Mouse (Mus musculus) lung, embryonic 14.5 days (tissue): ENCODE results near the gene Acot13. TPM values are rescaled to one million over a fixed set of nuclear protein-coding genes. Genes with fewer than 3 reads are reported as not detected.

Experiments
- ATAC-seq: fragments of 200-750 bp; cut with Nextera tagmentation; 2 replicates; pipeline ENCODE4 v1.8.0; 2017; ENCODE audit warnings: mild to moderate bottlenecking, moderate TSS enrichment, moderate library complexity; ENCODE audit not compliant: insufficient read depth
- DNase-seq: peaks from one replicate; pipeline ENCODE4 v3.0.0-alpha.2; 2015
- H3K27ac ChIP-seq: fragments of 300-500 bp; sonication (generic); 2 replicates; pipeline ENCODE4 v1.5.1; 2014; ENCODE audit warnings: low read depth, mild to moderate bottlenecking, moderate library complexity
- H3K27me3 ChIP-seq: fragments of 300-500 bp; sonication (generic); 2 replicates; pipeline ENCODE4 v1.6.1; 2014; ENCODE audit warnings: low read length, control low read depth; ENCODE audit not compliant: insufficient read depth
- H3K36me3 ChIP-seq: fragments of 300-500 bp; sonication (generic); 2 replicates; pipeline ENCODE4 v1.6.1; 2014; ENCODE audit warnings: control low read depth; ENCODE audit not compliant: insufficient read depth
- H3K4me1 ChIP-seq: fragments of 300-500 bp; sonication (generic); 2 replicates; pipeline ENCODE4 v1.6.1; 2014; ENCODE audit warnings: antibody characterized with exemption, control low read depth; ENCODE audit not compliant: insufficient read depth
- H3K4me2 ChIP-seq: fragments of 300-500 bp; sonication (generic); 2 replicates; pipeline ENCODE4 v1.6.1; 2014; ENCODE audit warnings: mild to moderate bottlenecking
- H3K4me3 ChIP-seq: fragments of 300-500 bp; sonication (generic); 2 replicates; pipeline ENCODE4 v1.5.1; 2014; ENCODE audit warnings: low read depth, low read length
- H3K9ac ChIP-seq: fragments of 300-500 bp; sonication (generic); 2 replicates; pipeline ENCODE4 v1.6.1; 2014
- H3K9me3 ChIP-seq: fragments of 300-500 bp; sonication (generic); 2 replicates; pipeline ENCODE4 v1.6.1; 2016; ENCODE audit warnings: low read depth, low read length, control low read depth
- CTCF ChIP-seq: IDR thresholded peaks from 2 replicates; pipeline ENCODE4 v1.5.1; 2016; ENCODE audit warnings: antibody characterized with exemption, low read depth
- WGBS: fragments of 180-500 bp; shearing (Covaris S2); extraction: QIAGEN DNeasy Blood & Tissue Kit; methylation state at CpG from one replicate; pipeline ENCODE4 v1.1.7; 2014; 5-methylcytosine and 5-hydroxymethylcytosine counted together
- polyA plus RNA-seq: library from polyadenylated mRNA; unstranded; fragments of >200 nt; fragmentation: Nextera tagmentation; extraction: Ambion mirVana; gene quantifications from 2 replicates; pipeline ENCODE4 v1.2.1, GENCODE M21; 2014

The Acot13 gene
- polyA plus RNA-seq, 1 experiment from 2014 or later = 62.3 TPM

GRCm38 (mm10) chr13:24866430-24867402 is 35.4 kb upstream of the Acot13 start:
- WGBS = 45% methylated on average over 9 of the region's 9 CpGs
- ATAC-seq (0 out of 2 replicates have a peak, but pooled peaks have one; percentile 31), DNase-seq (peak; percentile 34)
- Histone ChIP-seq H3K9me3 (no peaks in the 10 kb centered on the region), H3K27me3 (no peaks in the 10 kb centered on the region), H3K4me3 (no peak overlapping the region), H3K9ac (no peak overlapping the region), H3K27ac (no peak overlapping the region), H3K4me2 (no peak overlapping the region), H3K36me3 (no peaks in the 10 kb centered on the region), H3K4me1 (no peaks in the 10 kb centered on the region)
- TF ChIP-seq CTCF = no peak

GRCm38 (mm10) chr13:24862520-24862919 is 31.2 kb upstream of the Acot13 start:
- no peaks in the 10 kb centered on the region for H3K4me1 ChIP-seq
- no peaks in the 10 kb centered on the region for H3K36me3 ChIP-seq
- no peaks in the 10 kb centered on the region for H3K27me3 ChIP-seq
- H3K9me3 ChIP-seq = no peaks in the 10 kb centered on the region
- H3K4me2 ChIP-seq = no peak overlapping the region
- peak; percentile 38 for TF ChIP-seq CTCF
- no peak overlapping the region for H3K27ac ChIP-seq
- 56% methylated on average over 7 of the region's 7 CpGs for WGBS
- no peak for ATAC-seq
- peak; percentile 62 for DNase-seq
- no peak overlapping the region for H3K9ac ChIP-seq
- H3K4me3 ChIP-seq = no peak overlapping the region

- Histone ChIP-seq H3K9me3 (no peaks in the 10 kb centered on the region), H3K27me3 (no peaks in the 10 kb centered on the region), H3K36me3 (no peaks in the 10 kb centered on the region), H3K4me2 (no peak overlapping the region), H3K4me1 (no peaks in the 10 kb centered on the region), H3K27ac (no peak overlapping the region), H3K4me3 (no peak overlapping the region), H3K9ac (no peak overlapping the region)
- TF ChIP-seq CTCF = no peak
- ATAC-seq = peak; percentile 31; the same call in 1 of the 2 replicates
- 36% methylated on average over 7 of the region's 7 CpGs for WGBS
- peak; percentile 78 for DNase-seq
These were observed 30.7 kb upstream of the Acot13 start for GRCm38 (mm10) chr13:24862021-24862420.

GRCm38 (mm10) chr13:24861084-24861483 is 29.7 kb upstream of the Acot13 start:
- Histone ChIP-seq H3K4me3 (no peak overlapping the region), H3K36me3 (no peaks in the 10 kb centered on the region), H3K9ac (no peak overlapping the region), H3K27ac (no peak overlapping the region), H3K4me1 (no peaks in the 10 kb centered on the region), H3K4me2 (no peak overlapping the region), H3K27me3 (no peaks in the 10 kb centered on the region), H3K9me3 (no peaks in the 10 kb centered on the region)
- ATAC-seq (no peak), DNase-seq (no peak)
- no peak for TF ChIP-seq CTCF
- 69% methylated on average over 12 of the region's 12 CpGs for WGBS

- H3K36me3 ChIP-seq = no peaks in the 10 kb centered on the region
- ATAC-seq = no peak
- no peaks in the 10 kb centered on the region for H3K27me3 ChIP-seq
- H3K9ac ChIP-seq = no peak overlapping the region
- no peak overlapping the region for H3K4me2 ChIP-seq
- DNase-seq = no peak
- TF ChIP-seq CTCF = no peak
- no peaks in the 10 kb centered on the region for H3K9me3 ChIP-seq
- H3K4me1 ChIP-seq = no peaks in the 10 kb centered on the region
- no peak overlapping the region for H3K27ac ChIP-seq
- no peak overlapping the region for H3K4me3 ChIP-seq
These were observed 27.8 kb upstream of the Acot13 start for GRCm38 (mm10) chr13:24859115-24859514.

- H3K9ac ChIP-seq = no peak overlapping the region
- WGBS = 78% methylated on average over 3 of the region's 3 CpGs
- DNase-seq = no peak
These were observed 21.2 kb upstream of the Acot13 start for GRCm38 (mm10) chr13:24852570-24852969.

GRCm38 (mm10) chr13:24851989-24852388 is 20.6 kb upstream of the Acot13 start:
- Histone ChIP-seq H3K36me3 (no peaks in the 10 kb centered on the region), H3K27me3 (no peaks in the 10 kb centered on the region), H3K4me3 (no peak overlapping the region), H3K27ac (no peak overlapping the region), H3K9ac (no peak overlapping the region), H3K4me2 (no peak overlapping the region), H3K9me3 (no peaks in the 10 kb centered on the region), H3K4me1 (no peaks in the 10 kb centered on the region)
- TF ChIP-seq CTCF = no peak
- DNase-seq = no peak
- ATAC-seq = no peak
- WGBS = 77% methylated on average over 2 of the region's 2 CpGs

More at GRCm38 (mm10) chr13:24852570-24852969, 21.2 kb upstream of the Acot13 start:
- Histone ChIP-seq H3K4me3 (no peak overlapping the region), H3K27me3 (no peaks in the 10 kb centered on the region), H3K4me1 (no peaks in the 10 kb centered on the region), H3K9me3 (no peaks in the 10 kb centered on the region), H3K36me3 (no peaks in the 10 kb centered on the region), H3K27ac (no peak overlapping the region), H3K4me2 (no peak overlapping the region)
- no peak for TF ChIP-seq CTCF
- no peak for ATAC-seq
